8 mouse cellular contexts compared by ENCODE assay signal in genomic region chr4:83183288-83183930, GRCm38 (mm10).
DNase-seq lines count a peak whose midpoint lies in the region; ATAC-seq and TF ChIP-seq lines count a peak whose summit lies in the region.

No protein-coding gene starts in this region.

- no peaks in the 10 kb centered on the region for H3K36me3 ChIP-seq in ES-E14 (ENCODE audit: control insufficient read depth, insufficient read depth, low read length, poor library complexity, severe bottlenecking)
- no peaks in the 10 kb centered on the region for H3K36me3 ChIP-seq in forebrain, embryonic 11.5 days (ENCODE audit: control insufficient read depth, insufficient read depth, low read length)
- no peaks in the 10 kb centered on the region for H3K36me3 ChIP-seq in heart, postnatal 0 days (replicated peaks; ENCODE audit: control insufficient read depth, insufficient read depth, low read length)
- H3K36me3 ChIP-seq in liver, embryonic 13.5 days, result no peaks in the 10 kb centered on the region
- H3K36me3 ChIP-seq in neural tube, embryonic 15.5 days, result no peaks in the 10 kb centered on the region

- 27% methylated on average over 9 of the region's 9 CpGs for WGBS in forebrain, embryonic 11.5 days
- WGBS in heart, postnatal 0 days, result 35% methylated on average over 9 of the region's 9 CpGs
- WGBS in liver, embryonic 13.5 days (ENCODE audit: insufficient replicate concordance), result 33% methylated on average over 9 of the region's 9 CpGs
- 24% methylated on average over 9 of the region's 9 CpGs for WGBS in neural tube, embryonic 15.5 days

- no peak overlapping the region for H3K9ac ChIP-seq in ES-E14 (ENCODE audit: insufficient read depth, low read depth, low read length, poor library complexity, severe bottlenecking)
- no peak overlapping the region for H3K9ac ChIP-seq in forebrain, embryonic 11.5 days (ENCODE audit: low read length)
- no peak overlapping the region for H3K9ac ChIP-seq in heart, postnatal 0 days (replicated peaks; ENCODE audit: low read depth, low read length)
- no peak overlapping the region for H3K9ac ChIP-seq in liver, embryonic 13.5 days
- no peak overlapping the region for H3K9ac ChIP-seq in neural tube, embryonic 15.5 days (replicated peaks)

- H3K27me3 ChIP-seq in forebrain, embryonic 11.5 days (ENCODE audit: control insufficient read depth, insufficient read depth, low read length), result no peaks in the 10 kb centered on the region
- H3K27me3 ChIP-seq in heart, postnatal 0 days (ENCODE audit: control insufficient read depth, insufficient read depth, low read length), result no peaks in the 10 kb centered on the region
- H3K27me3 ChIP-seq in liver, embryonic 13.5 days, result no peaks in the 10 kb centered on the region
- no peaks in the 10 kb centered on the region for H3K27me3 ChIP-seq in neural tube, embryonic 15.5 days (replicated peaks)

- in situ Hi-C loops in ES-E14 (cut with MboI; ENCODE audit: low sequenced_read_pairs in 2 of 2, unreplicated experiment in 2 of 2), result no loop called here

- peak; percentile 87 for ATAC-seq in forebrain, embryonic 11.5 days (replicated peaks; ENCODE audit: low FRiP score)
- peak; percentile 53 for ATAC-seq in heart, postnatal 0 days (ENCODE audit: insufficient read depth, low read depth)
- ATAC-seq in liver, embryonic 13.5 days (ENCODE audit: low read depth), result no peak
- peak; percentile 80 for ATAC-seq in neural tube, embryonic 15.5 days (ENCODE audit: low FRiP score)

- TF ChIP-seq CTCF in heart, postnatal 0 days (IDR thresholded peaks at IDR 0.05; ENCODE audit: low read depth), result peak; percentile 86

- H3K4me2 ChIP-seq in forebrain, embryonic 11.5 days (ENCODE audit: low read depth, low read length, severe bottlenecking), result no peak overlapping the region
- no peak overlapping the region for H3K4me2 ChIP-seq in heart, postnatal 0 days (ENCODE audit: low read depth, low read length)
- H3K4me2 ChIP-seq in liver, embryonic 13.5 days, result no peak overlapping the region
- no peak overlapping the region for H3K4me2 ChIP-seq in neural tube, embryonic 15.5 days

- peak; percentile 21 for DNase-seq in ES-E14 (ENCODE audit: low read depth, low spot score)
- peak; percentile 61 for DNase-seq in brain, embryonic 18.5 days (ENCODE audit: low read depth, low spot score)
- peak; percentile 74 for DNase-seq in forebrain, embryonic 11.5 days (ENCODE audit: low spot score)
- DNase-seq in heart, postnatal 0 days (ENCODE audit: low spot score), result peak; percentile 76
- peak; percentile 76 for DNase-seq in kidney, postnatal 10 days
- peak; percentile 1 for DNase-seq in liver, embryonic 13.5 days
- no peak for DNase-seq in spleen, postnatal 4 days (ENCODE audit: low spot score in 2 of 2)

- no peak overlapping the region for H3K4me3 ChIP-seq in ES-E14 (ENCODE audit: insufficient read depth in 1 of 2, low read depth in 1 of 2, low read length in 2 of 2, poor library complexity in 1 of 2, severe bottlenecking in 1 of 2)
- no peak overlapping the region for H3K4me3 ChIP-seq in forebrain, embryonic 11.5 days (ENCODE audit: low read depth, low read length)
- H3K4me3 ChIP-seq in heart, postnatal 0 days (ENCODE audit: low read depth, low read length), result no peak overlapping the region
- no peak overlapping the region for H3K4me3 ChIP-seq in liver, embryonic 13.5 days (replicated peaks)
- H3K4me3 ChIP-seq in neural tube, embryonic 15.5 days (replicated peaks), result no peak overlapping the region

- H3K27ac ChIP-seq in ES-E14 (ENCODE audit: insufficient read depth, low read depth, low read length, poor library complexity, severe bottlenecking), result no peak overlapping the region
- no peak overlapping the region for H3K27ac ChIP-seq in forebrain, embryonic 11.5 days (ENCODE audit: low read depth, low read length)
- H3K27ac ChIP-seq in heart, postnatal 0 days (ENCODE audit: low read depth), result no peak overlapping the region
- no peak overlapping the region for H3K27ac ChIP-seq in liver, embryonic 13.5 days
- no peak overlapping the region for H3K27ac ChIP-seq in neural tube, embryonic 15.5 days (replicated peaks)

- TF ChIP-seq EP300 in heart, postnatal 0 days (IDR thresholded peaks at IDR 0.05; ENCODE audit: low read depth), result no peak

- no peaks in the 10 kb centered on the region for H3K9me3 ChIP-seq in ES-E14 (ENCODE audit: control insufficient read depth, insufficient read depth, low read depth, low read length)
- H3K9me3 ChIP-seq in forebrain, embryonic 11.5 days (ENCODE audit: control insufficient read depth, low read length), result no peaks in the 10 kb centered on the region
- H3K9me3 ChIP-seq in heart, postnatal 0 days (replicated peaks; ENCODE audit: control insufficient read depth, low read length), result no peaks in the 10 kb centered on the region
- H3K9me3 ChIP-seq in liver, embryonic 13.5 days (replicated peaks), result no peaks in the 10 kb centered on the region
- H3K9me3 ChIP-seq in neural tube, embryonic 15.5 days (replicated peaks), result no peaks in the 10 kb centered on the region

- H3K4me1 ChIP-seq in ES-E14 (ENCODE audit: control insufficient read depth in 2 of 2, insufficient read depth in 2 of 2, low read length in 2 of 2, poor library complexity in 1 of 2), result peaks cover 0 to 4% of the 10 kb centered on the region in 2 experiments; a peak in 1 of 4 replicates
- no peaks in the 10 kb centered on the region; the same call in 1 of the 2 replicates for H3K4me1 ChIP-seq in forebrain, embryonic 11.5 days (replicated peaks; ENCODE audit: control insufficient read depth, insufficient read depth, low read length)
- H3K4me1 ChIP-seq in heart, postnatal 0 days (ENCODE audit: control insufficient read depth, insufficient read depth), result no peaks in the 10 kb centered on the region
- H3K4me1 ChIP-seq in liver, embryonic 13.5 days (replicated peaks), result no peaks in the 10 kb centered on the region
- H3K4me1 ChIP-seq in neural tube, embryonic 15.5 days, result peaks cover 8% of the 10 kb centered on the region

TF ChIP-seq in ES-E14, 5 proteins besides CTCF, POLR2A, EP300 and RAD21:
- TF ChIP-seq CHD2 (IDR thresholded peaks at IDR 0.05; ENCODE audit: low read depth, low read length), result no peak
- TF ChIP-seq ZC3H11A (IDR thresholded peaks at IDR 0.05; ENCODE audit: borderline replicate concordance, low read depth, low read length), result peak; percentile 76; the same call in 1 of the 2 replicates
- no peak for TF ChIP-seq MAFK (IDR thresholded peaks at IDR 0.05; ENCODE audit: insufficient read depth, low read depth, low read length)

Comparison
In these comparisons a context has a peak if more than half of its experiments do, and no peak if none do; other contexts are left out.
1. DNase-seq: peak in ES-E14 (single experiment), brain, embryonic 18.5 days (single experiment), forebrain, embryonic 11.5 days (single experiment), heart, postnatal 0 days (single experiment), kidney, postnatal 10 days (single experiment) and liver, embryonic 13.5 days (single experiment); none in spleen, postnatal 4 days (0 of 2).